Mouse (Mus musculus) midbrain, embryonic 12.5 days (tissue): ENCODE results near the gene Gbp10. TPM values are rescaled to one million over a fixed set of nuclear protein-coding genes. Genes with fewer than 3 reads are reported as not detected.

Experiments
- ATAC-seq: fragments of 200-750 bp; cut with Nextera tagmentation; 2 replicates; pipeline ENCODE4 v1.8.0; 2017; ENCODE audit warnings: low read depth, moderate TSS enrichment, moderate library complexity; ENCODE audit not compliant: low FRiP score
- H3K27ac ChIP-seq: fragments of 300-500 bp; sonication (generic); replicated peaks from 2 replicates; pipeline ENCODE4 v1.5.1; 2016; ENCODE audit warnings: mild to moderate bottlenecking
- H3K27me3 ChIP-seq: fragments of 300-500 bp; sonication (generic); 2 replicates; pipeline ENCODE4 v1.6.1; 2016; ENCODE audit warnings: mild to moderate bottlenecking
- H3K36me3 ChIP-seq: fragments of 300-500 bp; sonication (generic); 2 replicates; pipeline ENCODE4 v1.6.1; 2016
- H3K4me1 ChIP-seq: fragments of 300-500 bp; sonication (generic); 2 replicates; pipeline ENCODE4 v1.6.1; 2016
- H3K4me2 ChIP-seq: fragments of 300-500 bp; sonication (generic); replicated peaks from 2 replicates; pipeline ENCODE4 v1.6.1; 2016; ENCODE audit warnings: mild to moderate bottlenecking, moderate library complexity
- H3K4me3 ChIP-seq: fragments of 300-500 bp; sonication (generic); 2 replicates; pipeline ENCODE4 v1.5.1; 2016; ENCODE audit warnings: mild to moderate bottlenecking
- H3K9ac ChIP-seq: fragments of 300-500 bp; sonication (generic); replicated peaks from 2 replicates; pipeline ENCODE4 v1.6.1; 2016; ENCODE audit warnings: mild to moderate bottlenecking, moderate library complexity
- H3K9me3 ChIP-seq: fragments of 300-500 bp; sonication (generic); 2 replicates; pipeline ENCODE4 v1.6.1; 2016; ENCODE audit warnings: mild to moderate bottlenecking
- polyA plus RNA-seq: library from polyadenylated mRNA; unstranded; fragments of >200 nt; fragmentation: Nextera tagmentation; extraction: Ambion mirVana; gene quantifications from 2 replicates; pipeline ENCODE4 v1.2.1, GENCODE M21; 2016

The Gbp10 gene
- polyA plus RNA-seq, 1 experiment from 2014 or later: 0.66 TPM

DNA sequence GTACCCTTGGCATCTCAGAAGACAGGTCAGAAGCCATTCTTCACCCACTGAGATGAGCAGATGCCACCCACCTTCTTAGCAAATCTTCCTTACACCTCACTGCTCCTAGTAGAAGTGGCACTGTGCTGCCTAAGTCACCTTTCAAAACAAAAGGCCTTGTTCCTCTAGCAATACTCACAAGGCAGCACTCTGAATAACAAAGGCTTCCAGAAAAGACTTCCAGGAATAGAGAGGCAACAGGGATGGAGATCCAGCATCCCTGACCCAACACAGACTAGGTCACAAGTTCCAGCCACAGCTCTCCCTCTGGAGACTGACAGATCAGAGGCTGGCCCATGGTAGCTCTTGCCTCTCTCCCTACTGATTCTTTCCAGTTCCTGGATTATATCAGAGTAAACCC lies 57.9 kb downstream of the Gbp10 start:
- H3K36me3 ChIP-seq: no peaks in the 10 kb centered on the region
- no peaks in the 10 kb centered on the region for H3K9me3 ChIP-seq
- no peak overlapping the region for H3K27ac ChIP-seq
- H3K4me2 ChIP-seq: no peak overlapping the region
- no peak overlapping the region for H3K9ac ChIP-seq
- H3K27me3 ChIP-seq: no peaks in the 10 kb centered on the region
- no peaks in the 10 kb centered on the region for H3K4me1 ChIP-seq
- no peak overlapping the region for H3K4me3 ChIP-seq
- no peak for ATAC-seq

Other genes with a start within 250 kb of the Gbp10 start
- 0.88 and 1.5 TPM in 2 replicates for gene Gbp9, start 100.0 kb downstream of the Gbp10 start, polyA plus RNA-seq
- gene Gbp8, start 100.0 kb downstream of the Gbp10 start, polyA plus RNA-seq: 0.45 and 0.47 TPM in 2 replicates
- 0.59 TPM in 2 replicates for gene Gbp4, start 99.9 kb downstream of the Gbp10 start, polyA plus RNA-seq
- gene Gm43302, start 54.2 kb upstream of the Gbp10 start, polyA plus RNA-seq: 0.21 TPM in 1 of 2 replicates, not detected in the other
- gene Gbp6, start 54.2 kb upstream of the Gbp10 start, polyA plus RNA-seq: 1.9 and 2.0 TPM in 2 replicates
- 11.5 and 12.4 TPM in 2 replicates for gene Lrrc8b, start 176.2 kb upstream of the Gbp10 start, polyA plus RNA-seq